In the genomic region with DNA sequence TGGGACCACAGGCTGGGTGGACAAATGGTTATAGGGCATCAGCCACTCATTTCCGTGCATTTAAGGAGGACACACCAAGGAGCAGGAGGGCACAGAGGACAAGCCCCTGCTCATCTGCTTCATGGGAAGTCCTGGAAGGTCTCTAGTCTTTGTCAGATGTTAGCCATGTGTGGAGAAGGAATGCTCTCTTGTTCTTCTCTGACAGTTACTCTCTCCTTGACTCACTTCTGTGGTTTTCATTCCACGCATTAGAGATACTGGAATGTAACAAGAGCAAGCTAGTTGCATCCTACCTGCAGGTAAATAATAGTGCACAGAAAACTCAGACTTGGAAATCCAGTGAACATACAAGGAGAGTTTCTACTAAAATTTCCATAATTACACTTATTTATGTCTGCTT, we compare ENCODE assay signal across 25 mouse cellular contexts.
"Had no signal": no experiment of that assay in that cellular context is flagged by ENCODE, and none has a peak within 500 bp of the region (broad histone marks: within the 10 kb centered on the region; RNA-seq: fewer than 3 reads in every experiment).

No protein-coding gene starts in this region.

- H3K9me3 ChIP-seq: embryonic facial prominence, embryonic 10.5 days; embryonic facial prominence, embryonic 12.5 days; embryonic facial prominence, embryonic 13.5 days; embryonic facial prominence, embryonic 15.5 days; forebrain, embryonic 12.5 days; forebrain, embryonic 13.5 days; forebrain, embryonic 15.5 days had no signal

- H3K4me3 ChIP-seq: embryonic facial prominence, embryonic 10.5 days; embryonic facial prominence, embryonic 12.5 days; embryonic facial prominence, embryonic 13.5 days; embryonic facial prominence, embryonic 15.5 days; erythroblast, embryonic 14.5 days; forebrain, embryonic 10.5 days; forebrain, embryonic 12.5 days; forebrain, embryonic 13.5 days; forebrain, embryonic 15.5 days; gastrocnemius, adult 2 months; heart, adult 2 months had no signal

- H3K4me1 ChIP-seq: embryonic facial prominence, embryonic 10.5 days; embryonic facial prominence, embryonic 12.5 days; embryonic facial prominence, embryonic 13.5 days; embryonic facial prominence, embryonic 15.5 days; forebrain, embryonic 10.5 days; forebrain, embryonic 12.5 days had no signal

- DNase-seq: cerebellum, adult 9-11 months; cerebellum, postnatal 10 days; cerebellum, postnatal 14 days; cerebellum, postnatal 25 days; cerebellum, postnatal 36 days; embryo, embryonic 11 days; forebrain, postnatal 0 days; gastrocnemius, adult 2 months; gastrocnemius, postnatal 10 days; gastrocnemius, postnatal 14 days; gastrocnemius, postnatal 25 days; gastrocnemius, postnatal 36 days; heart, adult 18-20 months; heart, adult 2 months had no signal

- H3K9ac ChIP-seq: embryonic facial prominence, embryonic 12.5 days; embryonic facial prominence, embryonic 13.5 days; embryonic facial prominence, embryonic 15.5 days; forebrain, embryonic 12.5 days; forebrain, embryonic 13.5 days; forebrain, embryonic 15.5 days; forebrain, postnatal 0 days had no signal

- H3K4me2 ChIP-seq: embryonic facial prominence, embryonic 12.5 days; embryonic facial prominence, embryonic 13.5 days; embryonic facial prominence, embryonic 15.5 days; forebrain, embryonic 12.5 days; forebrain, embryonic 13.5 days; forebrain, embryonic 15.5 days had no signal

- H3K27me3 ChIP-seq: embryonic facial prominence, embryonic 12.5 days; embryonic facial prominence, embryonic 13.5 days; embryonic facial prominence, embryonic 15.5 days; forebrain, embryonic 12.5 days; forebrain, embryonic 13.5 days; forebrain, embryonic 15.5 days had no signal

- H3K27ac ChIP-seq: embryonic facial prominence, embryonic 10.5 days; embryonic facial prominence, embryonic 12.5 days; embryonic facial prominence, embryonic 13.5 days; embryonic facial prominence, embryonic 15.5 days; forebrain, embryonic 10.5 days; forebrain, embryonic 12.5 days; forebrain, embryonic 13.5 days; forebrain, embryonic 15.5 days; gastrocnemius, adult 2 months; heart, adult 2 months had no signal

- ATAC-seq: forebrain, embryonic 13.5 days; forebrain, embryonic 14.5 days; forebrain, embryonic 15.5 days; forebrain, embryonic 16.5 days; forebrain, postnatal 0 days had no signal
